Mouse (Mus musculus) liver, embryonic 15.5 days (tissue): ENCODE results near the gene Msx1. TPM values are rescaled to one million over a fixed set of nuclear protein-coding genes. Genes with fewer than 3 reads are reported as not detected.
A peak's percentile ranks its signal among the peaks of the same experiment; 100 is the strongest.

ENCODE experiments used
- ATAC-seq: fragments of 200-750 bp; cut with Nextera tagmentation; 2 replicates; pipeline ENCODE4 v1.8.0; 2017; ENCODE audit warnings: moderate number of reproducible peaks, mild to moderate bottlenecking, moderate library complexity; ENCODE audit not compliant: insufficient read depth
- H3K27ac ChIP-seq: fragments of 300-500 bp; sonication (generic); replicated peaks from 2 replicates; pipeline ENCODE4 v1.5.1; 2015; ENCODE audit warnings: mild to moderate bottlenecking, inconsistent platforms
- H3K27me3 ChIP-seq: fragments of 300-500 bp; sonication (generic); 2 replicates; pipeline ENCODE4 v1.6.1; 2015; ENCODE audit warnings: mild to moderate bottlenecking, inconsistent platforms
- H3K36me3 ChIP-seq: fragments of 300-500 bp; sonication (generic); replicated peaks from 2 replicates; pipeline ENCODE4 v1.6.1; 2015; ENCODE audit warnings: moderate library complexity, mild to moderate bottlenecking, inconsistent platforms
- H3K4me1 ChIP-seq: fragments of 300-500 bp; sonication (generic); replicated peaks from 2 replicates; pipeline ENCODE4 v1.6.1; 2015; ENCODE audit warnings: inconsistent platforms
- H3K4me2 ChIP-seq: fragments of 300-500 bp; sonication (generic); 2 replicates; pipeline ENCODE4 v1.6.1; 2015; ENCODE audit warnings: moderate library complexity, mild to moderate bottlenecking, inconsistent platforms
- H3K4me3 ChIP-seq: fragments of 300-500 bp; sonication (generic); replicated peaks from 2 replicates; pipeline ENCODE4 v1.5.1; 2015; ENCODE audit warnings: mild to moderate bottlenecking, inconsistent platforms
- H3K9ac ChIP-seq: fragments of 300-500 bp; sonication (generic); 2 replicates; pipeline ENCODE4 v1.6.1; 2015; ENCODE audit warnings: moderate library complexity, mild to moderate bottlenecking, inconsistent platforms
- H3K9me3 ChIP-seq: fragments of 300-500 bp; sonication (generic); replicated peaks from 2 replicates; pipeline ENCODE4 v1.6.1; 2016; ENCODE audit warnings: inconsistent platforms
- WGBS: fragments of 180-500 bp; shearing (Covaris S2); methylation state at CpG from one replicate; pipeline ENCODE4 v1.1.7; 2015; ENCODE audit warnings: mixed read lengths; ENCODE audit not compliant: insufficient replicate concordance; 5-methylcytosine and 5-hydroxymethylcytosine counted together
- polyA plus RNA-seq: library from polyadenylated mRNA; unstranded; fragments of >200 nt; fragmentation: Nextera tagmentation; extraction: Ambion mirVana; gene quantifications from 2 replicates; pipeline ENCODE4 v1.2.1, GENCODE M21; 2015

Msx1 gene
- polyA plus RNA-seq, 1 experiment from 2014 or later, result 0.08 TPM

DNA sequence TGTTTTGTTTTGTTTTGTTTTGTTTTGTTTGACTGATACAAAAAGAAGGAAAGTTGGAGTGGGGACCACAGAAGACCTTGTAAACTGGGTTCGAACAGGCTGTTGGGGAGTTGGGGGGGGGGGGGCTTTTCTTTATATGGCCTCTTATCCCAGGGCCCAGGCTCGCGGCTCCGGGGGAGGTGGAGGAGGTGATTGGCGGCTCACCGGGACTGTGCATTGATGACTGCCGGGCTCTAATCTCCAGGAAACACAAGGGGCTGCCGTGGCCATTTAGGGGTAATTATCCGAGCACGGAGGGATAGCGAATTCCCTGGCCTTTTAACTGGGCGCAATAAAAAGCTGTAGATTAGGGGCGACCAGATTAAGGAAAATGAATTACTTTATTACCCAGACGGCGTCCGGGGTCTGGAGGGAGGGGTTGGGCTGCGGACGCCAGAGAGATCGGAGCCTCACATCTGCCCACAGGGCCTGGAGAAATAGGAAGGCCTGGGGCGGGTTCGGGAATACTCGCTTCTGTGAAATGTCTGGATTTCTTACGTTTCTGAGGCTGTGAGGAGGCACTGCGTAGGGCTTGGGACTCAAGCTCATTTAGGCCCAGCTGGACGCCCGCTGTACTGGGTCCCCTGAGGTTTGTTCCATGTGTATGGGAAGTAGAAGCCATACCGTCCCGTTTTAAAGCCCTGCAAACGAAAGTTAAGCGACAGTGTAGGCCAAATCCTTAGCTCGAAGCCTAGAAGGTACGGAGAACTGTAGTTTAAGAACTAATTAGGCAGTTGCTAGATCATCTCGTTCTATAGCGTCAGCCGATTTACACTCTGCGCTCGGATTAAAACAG is 1.4 kb upstream of the Msx1 start:
- 1% methylated on average over 37 of the region's 37 CpGs for WGBS
- Histone ChIP-seq H3K36me3 (no peaks in the 10 kb centered on the region), H3K27ac (no peak overlapping the region), H3K27me3 (peaks cover 99% of the 10 kb centered on the region), H3K4me2 (no peak overlapping the region), H3K4me3 (no peak overlapping the region), H3K4me1 (peaks cover 16% of the 10 kb centered on the region), H3K9ac (no peak overlapping the region), H3K9me3 (no peaks in the 10 kb centered on the region)
- no peak for ATAC-seq

- no peak overlapping the region for H3K4me2 ChIP-seq
- peaks cover 99% of the 10 kb centered on the region for H3K27me3 ChIP-seq
- WGBS, result 4% methylated on average over 7 of the region's 7 CpGs
- no peaks in the 10 kb centered on the region for H3K36me3 ChIP-seq
- no peak for ATAC-seq
- no peaks in the 10 kb centered on the region for H3K9me3 ChIP-seq
- H3K4me1 ChIP-seq, result peaks cover 16% of the 10 kb centered on the region
- H3K27ac ChIP-seq, result no peak overlapping the region
- no peak overlapping the region for H3K4me3 ChIP-seq
- no peak overlapping the region for H3K9ac ChIP-seq
These were observed 773 bp upstream of the Msx1 start for GRCm38 (mm10) chr5:37825111-37825600.

DNA sequence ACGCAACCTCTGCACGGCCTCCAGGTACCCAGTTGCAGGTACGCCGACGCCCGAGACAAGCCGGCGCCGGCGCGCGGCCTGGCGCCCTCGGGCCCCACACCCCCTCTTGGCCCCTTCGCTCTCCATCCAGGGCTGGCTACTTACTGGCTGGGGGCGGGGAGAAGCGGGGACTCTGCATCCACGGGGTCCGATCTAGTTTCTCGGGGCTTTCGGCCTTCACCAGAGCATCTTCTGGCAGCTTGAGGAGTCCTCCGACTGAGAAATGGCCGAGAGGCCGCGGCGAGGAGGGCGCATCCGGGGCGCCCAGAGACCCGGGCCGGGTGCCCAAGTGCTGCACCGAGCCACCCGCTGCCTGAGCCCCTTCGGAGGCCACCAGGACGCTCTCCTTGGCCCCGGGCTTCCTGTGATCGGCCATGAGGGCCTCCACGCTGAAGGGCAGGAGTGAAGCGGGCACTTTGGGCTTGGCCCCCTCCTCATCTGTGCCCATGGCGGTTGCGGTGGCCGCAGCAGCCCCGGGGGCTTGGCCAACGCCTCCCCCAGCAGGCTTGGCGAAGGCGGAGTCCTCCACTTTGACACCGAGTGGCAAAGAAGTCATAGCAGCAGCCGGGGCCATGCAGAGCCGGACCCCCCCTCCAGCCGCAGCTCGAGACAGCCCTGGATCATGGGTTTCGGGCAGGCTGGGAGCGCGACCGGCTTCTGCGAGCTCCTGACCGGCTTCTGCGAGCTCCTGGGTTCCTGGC is 492 bp downstream of the Msx1 start:
- Histone ChIP-seq H3K4me3 (peak overlapping the region; percentile 42), H3K4me1 (peaks cover 16% of the 10 kb centered on the region), H3K9ac (no peak overlapping the region), H3K27me3 (peaks cover 99% of the 10 kb centered on the region), H3K4me2 (peak overlapping the region; percentile 62), H3K27ac (no peak overlapping the region), H3K36me3 (no peaks in the 10 kb centered on the region), H3K9me3 (no peaks in the 10 kb centered on the region)
- under 1% methylated on average over 58 of the region's 58 CpGs for WGBS
- no peak for ATAC-seq

DNA sequence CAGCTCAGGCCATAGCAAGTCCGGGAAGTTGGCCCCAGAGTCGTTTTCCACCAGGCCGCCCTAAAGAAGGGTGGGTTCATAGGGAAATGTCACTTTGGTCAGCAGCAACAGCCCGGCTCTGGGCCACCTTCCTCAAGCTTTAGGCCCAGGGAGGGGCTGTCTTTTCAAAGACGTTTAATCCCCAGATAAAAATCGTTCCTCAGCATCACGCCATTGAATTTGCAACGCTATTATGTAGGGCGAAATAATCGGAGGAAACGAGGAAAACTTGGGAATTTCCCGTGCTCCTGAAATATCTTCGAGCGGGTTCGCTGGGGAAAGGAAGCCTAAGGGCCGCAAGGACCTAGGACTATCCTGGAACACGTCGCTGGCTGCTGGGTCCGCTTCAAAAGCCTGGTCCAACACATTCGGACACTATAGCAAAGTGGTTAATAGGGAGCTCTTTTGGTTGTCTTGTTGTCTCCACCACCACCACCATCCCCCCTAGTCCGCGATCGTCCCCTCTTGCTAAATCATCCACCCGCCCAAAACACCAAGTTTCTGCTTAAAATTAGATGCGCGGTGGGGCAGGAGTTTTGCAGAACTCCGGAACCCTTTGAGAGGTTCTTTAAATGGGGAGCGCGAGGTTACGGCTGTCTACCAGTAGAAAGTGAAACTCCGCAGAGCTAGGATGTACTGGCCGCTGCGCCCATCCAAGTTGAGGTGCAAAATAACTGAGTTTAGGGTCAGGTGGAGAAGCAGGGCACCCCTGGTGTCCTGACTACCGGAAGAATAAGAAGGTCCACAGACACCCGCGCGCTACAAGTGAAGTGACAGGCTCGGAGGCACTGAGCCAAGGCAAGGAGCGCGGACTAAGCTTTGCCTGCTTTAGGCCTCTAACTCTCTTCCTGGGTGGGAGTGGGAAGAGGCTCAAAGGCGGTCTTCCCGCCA is 1.3 kb downstream of the Msx1 start:
- WGBS, result under 1% methylated on average over 42 of the region's 42 CpGs
- no peak overlapping the region for H3K27ac ChIP-seq
- peaks cover 16% of the 10 kb centered on the region for H3K4me1 ChIP-seq
- H3K36me3 ChIP-seq, result no peaks in the 10 kb centered on the region
- no peak for ATAC-seq
- no peaks in the 10 kb centered on the region for H3K9me3 ChIP-seq
- H3K9ac ChIP-seq, result no peak overlapping the region
- H3K4me3 ChIP-seq, result peak overlapping the region; percentile 42
- H3K4me2 ChIP-seq, result peak overlapping the region; percentile 62
- peaks cover 99% of the 10 kb centered on the region for H3K27me3 ChIP-seq

GRCm38 (mm10) chr5:37822116-37822707 is 2.2 kb downstream of the Msx1 start:
- ATAC-seq, result no peak
- H3K4me1 ChIP-seq, result peaks cover 16% of the 10 kb centered on the region
- no peaks in the 10 kb centered on the region for H3K9me3 ChIP-seq
- H3K4me3 ChIP-seq, result no peak overlapping the region
- WGBS, result 14% methylated on average over 11 of the region's 11 CpGs
- H3K27ac ChIP-seq, result no peak overlapping the region
- H3K4me2 ChIP-seq, result no peak overlapping the region
- H3K27me3 ChIP-seq, result peaks cover 99% of the 10 kb centered on the region
- no peak overlapping the region for H3K9ac ChIP-seq
- H3K36me3 ChIP-seq, result no peaks in the 10 kb centered on the region

GRCm38 (mm10) chr5:37821111-37821601 is 3.2 kb downstream of the Msx1 start:
- no peaks in the 10 kb centered on the region for H3K9me3 ChIP-seq
- no peak overlapping the region for H3K27ac ChIP-seq
- 5% methylated on average over 27 of the region's 27 CpGs for WGBS
- peaks cover 99% of the 10 kb centered on the region for H3K27me3 ChIP-seq
- no peak for ATAC-seq
- H3K9ac ChIP-seq, result no peak overlapping the region
- no peak overlapping the region for H3K4me2 ChIP-seq
- no peak overlapping the region for H3K4me3 ChIP-seq
- no peaks in the 10 kb centered on the region for H3K36me3 ChIP-seq
- H3K4me1 ChIP-seq, result peaks cover 16% of the 10 kb centered on the region

DNA sequence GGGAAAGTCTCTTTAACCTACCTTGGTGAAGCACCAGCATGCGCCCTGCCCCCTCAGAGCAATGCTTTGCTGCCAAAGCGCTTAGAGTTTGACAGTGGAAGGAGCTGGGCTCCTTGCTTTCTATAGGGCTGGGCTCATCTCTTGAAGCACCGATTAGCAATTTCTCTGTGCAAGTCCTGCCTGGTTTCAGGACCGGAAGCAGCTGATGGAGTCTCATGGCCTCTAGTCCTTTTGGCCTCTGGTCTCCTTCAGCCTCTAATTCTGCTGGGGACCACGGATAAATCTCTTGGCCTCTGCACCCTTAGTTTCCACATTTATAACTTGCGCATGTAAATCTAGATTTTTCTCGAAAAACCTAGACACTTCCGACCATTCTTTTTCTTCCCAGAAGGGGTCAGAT is 3.7 kb downstream of the Msx1 start:
- no peak overlapping the region for H3K9ac ChIP-seq
- H3K4me3 ChIP-seq, result no peak overlapping the region
- no peak overlapping the region for H3K4me2 ChIP-seq
- peaks cover 99% of the 10 kb centered on the region for H3K27me3 ChIP-seq
- no peaks in the 10 kb centered on the region for H3K9me3 ChIP-seq
- WGBS, result 26% methylated on average over 8 of the region's 8 CpGs
- ATAC-seq, result no peak
- H3K36me3 ChIP-seq, result no peaks in the 10 kb centered on the region
- H3K4me1 ChIP-seq, result peaks cover 16% of the 10 kb centered on the region
- H3K27ac ChIP-seq, result no peak overlapping the region

GRCm38 (mm10) chr5:37819971-37820370 is 4.4 kb downstream of the Msx1 start:
- WGBS, result 29% methylated on average over 3 of the region's 3 CpGs
- Histone ChIP-seq H3K9ac (no peak overlapping the region), H3K27ac (no peak overlapping the region), H3K9me3 (no peaks in the 10 kb centered on the region), H3K4me3 (no peak overlapping the region), H3K36me3 (no peaks in the 10 kb centered on the region), H3K27me3 (peaks cover 99% of the 10 kb centered on the region), H3K4me1 (peaks cover 16% of the 10 kb centered on the region), H3K4me2 (no peak overlapping the region)
- ATAC-seq, result no peak

DNA sequence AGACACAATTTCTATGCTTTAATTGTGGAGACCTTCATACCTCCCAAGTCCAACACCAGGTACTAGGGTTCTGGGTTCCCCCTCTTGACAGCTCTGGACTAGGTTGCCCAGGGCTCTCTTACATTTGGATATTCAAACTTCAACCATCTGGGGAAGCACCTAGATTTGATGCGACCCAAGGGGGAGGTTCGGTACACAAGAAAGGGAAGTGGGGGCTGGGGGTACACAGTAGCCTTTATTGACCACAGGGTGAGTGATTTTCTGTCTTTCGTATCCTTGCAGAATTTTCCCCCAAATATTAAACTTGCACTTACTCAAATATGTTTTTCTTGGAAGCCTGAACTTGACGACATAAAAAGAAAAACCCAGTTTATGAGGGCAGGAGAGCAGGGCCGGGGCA is 4.8 kb downstream of the Msx1 start:
- Histone ChIP-seq H3K36me3 (no peaks in the 10 kb centered on the region), H3K27me3 (peaks cover 99% of the 10 kb centered on the region), H3K4me3 (no peak overlapping the region), H3K27ac (no peak overlapping the region), H3K9me3 (no peaks in the 10 kb centered on the region), H3K4me2 (no peak overlapping the region), H3K4me1 (peaks cover 14% of the 10 kb centered on the region), H3K9ac (no peak overlapping the region)
- WGBS, result 17% methylated on average over 5 of the region's 5 CpGs
- ATAC-seq, result no peak

GRCm38 (mm10) chr5:37818533-37819215 is 5.7 kb downstream of the Msx1 start:
- Histone ChIP-seq H3K4me3 (no peak overlapping the region), H3K4me1 (peaks cover 5% of the 10 kb centered on the region; the same call in 1 of the 2 replicates), H3K36me3 (no peaks in the 10 kb centered on the region), H3K9ac (no peak overlapping the region), H3K27ac (no peak overlapping the region), H3K27me3 (peaks cover 95% of the 10 kb centered on the region), H3K9me3 (no peaks in the 10 kb centered on the region), H3K4me2 (no peak overlapping the region)
- 3% methylated on average over 25 of the region's 25 CpGs for WGBS
- ATAC-seq, result no peak
